Mouse (Mus musculus): Measurements from ENCODE around the gene Panx1. TPM values are rescaled to one million over a fixed set of nuclear protein-coding genes. Genes with fewer than 3 reads are reported as not detected.

The Panx1 gene
- 136 and 138 TPM in 2 replicates for polyA plus RNA-seq (2015; fragmentation: Nextera tagmentation; extraction: Ambion mirVana)

DNA sequence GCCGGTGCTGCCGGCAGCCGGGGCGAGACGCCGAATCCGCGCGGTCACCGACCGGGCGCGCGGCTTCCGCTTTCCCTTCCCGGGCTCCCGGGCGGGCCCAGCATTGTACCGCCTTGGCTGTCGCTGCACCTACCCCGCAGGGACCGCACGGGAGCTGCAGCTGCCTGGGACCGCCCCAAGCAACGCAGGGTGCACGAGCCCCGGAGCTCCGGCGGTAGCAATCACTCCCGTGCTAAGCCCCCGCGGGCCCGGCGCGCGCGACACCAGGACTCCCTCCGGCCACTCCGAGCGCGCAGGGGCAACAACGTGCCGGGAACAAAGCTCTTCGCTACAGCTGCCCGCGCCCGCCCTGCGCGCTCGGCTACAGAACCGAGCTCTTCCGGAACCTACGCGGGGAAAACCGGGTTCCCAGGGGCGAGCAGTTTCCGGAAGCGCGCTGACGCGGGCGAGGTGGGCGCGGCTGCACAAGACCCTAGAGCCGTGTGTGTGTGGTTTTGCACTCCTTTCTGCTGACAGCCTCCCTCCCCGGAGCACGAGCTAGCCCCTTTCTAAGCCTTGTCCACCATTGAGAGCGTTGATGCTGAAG, at the start of gene Panx1:
Gene Panx1 (minus strand): TSS at position 395 of the 586 bp plus-strand sequence.
- peak; percentile 95 for ATAC-seq
- WGBS = under 1% methylated on average over 67 of the region's 68 CpGs

DNA sequence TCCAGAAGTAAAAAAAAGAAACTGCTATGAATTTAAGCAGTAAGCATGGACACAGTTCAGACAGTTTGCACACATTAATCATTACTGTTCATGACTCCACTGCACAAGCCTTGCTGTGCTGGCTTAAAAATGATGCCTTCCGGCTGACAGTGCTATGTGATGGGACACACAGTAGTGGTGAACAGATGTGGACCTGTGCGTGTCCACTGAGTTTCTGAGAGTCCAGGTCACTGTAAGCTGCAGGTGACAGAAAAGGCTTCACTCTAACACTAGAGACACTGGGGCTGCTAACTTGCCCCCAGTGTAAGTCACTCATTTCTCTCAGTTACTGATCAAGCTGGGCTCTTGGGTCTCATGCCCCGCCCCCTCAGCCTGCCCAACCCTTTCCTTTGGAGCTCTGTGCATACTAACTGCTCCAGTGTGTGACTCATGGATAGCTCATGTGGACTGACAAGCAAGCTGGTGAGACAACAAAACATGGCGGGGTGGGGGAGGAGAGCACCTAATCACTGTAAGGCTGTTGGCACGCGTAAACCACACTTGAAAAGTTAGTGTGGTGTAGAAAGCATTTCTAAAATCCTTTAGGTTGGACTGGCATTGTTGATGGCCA, 23.5 kb upstream of the Panx1 start:
- Histone ChIP-seq H3K36me3 (ENCODE audit: control insufficient read depth, insufficient read depth) (no peaks in the 10 kb centered on the region), H3K4me2 (ENCODE audit: low read length) (no peak overlapping the region), H3K4me1 (replicated peaks; ENCODE audit: control insufficient read depth, insufficient read depth, low read length) (no peaks in the 10 kb centered on the region), H3K27ac (ENCODE audit: low read length) (no peak overlapping the region), H3K27me3 (replicated peaks; ENCODE audit: control insufficient read depth, insufficient read depth, low read length) (no peaks in the 10 kb centered on the region), H3K9ac (replicated peaks; ENCODE audit: low read depth, low read length) (no peak overlapping the region), H3K9me3 (ENCODE audit: control insufficient read depth, low read length) (no peaks in the 10 kb centered on the region), H3K4me3 (replicated peaks; ENCODE audit: low read length) (no peak overlapping the region)
- WGBS = 77% methylated on average over 6 of the region's 6 CpGs
- no peak for ATAC-seq

More for the DNA sequence above, at the start of gene Panx1:
- Histone ChIP-seq H3K9ac (replicated peaks; ENCODE audit: low read depth, low read length) (peak within 1 kb of the TSS; percentile 97), H3K9me3 (ENCODE audit: control insufficient read depth, low read length) (no peaks in the 10 kb centered on the region), H3K27ac (ENCODE audit: low read length) (peak within 1 kb of the TSS; percentile 95), H3K4me2 (ENCODE audit: low read length) (peak within 1 kb of the TSS; percentile 52), H3K36me3 (ENCODE audit: control insufficient read depth, insufficient read depth) (no peaks in the 10 kb centered on the region), H3K27me3 (replicated peaks; ENCODE audit: control insufficient read depth, insufficient read depth, low read length) (no peaks in the 10 kb centered on the region), H3K4me3 (replicated peaks; ENCODE audit: low read length) (peak within 1 kb of the TSS; percentile 90), H3K4me1 (replicated peaks; ENCODE audit: control insufficient read depth, insufficient read depth, low read length) (peaks cover 32% of the 10 kb centered on the region)

DNA sequence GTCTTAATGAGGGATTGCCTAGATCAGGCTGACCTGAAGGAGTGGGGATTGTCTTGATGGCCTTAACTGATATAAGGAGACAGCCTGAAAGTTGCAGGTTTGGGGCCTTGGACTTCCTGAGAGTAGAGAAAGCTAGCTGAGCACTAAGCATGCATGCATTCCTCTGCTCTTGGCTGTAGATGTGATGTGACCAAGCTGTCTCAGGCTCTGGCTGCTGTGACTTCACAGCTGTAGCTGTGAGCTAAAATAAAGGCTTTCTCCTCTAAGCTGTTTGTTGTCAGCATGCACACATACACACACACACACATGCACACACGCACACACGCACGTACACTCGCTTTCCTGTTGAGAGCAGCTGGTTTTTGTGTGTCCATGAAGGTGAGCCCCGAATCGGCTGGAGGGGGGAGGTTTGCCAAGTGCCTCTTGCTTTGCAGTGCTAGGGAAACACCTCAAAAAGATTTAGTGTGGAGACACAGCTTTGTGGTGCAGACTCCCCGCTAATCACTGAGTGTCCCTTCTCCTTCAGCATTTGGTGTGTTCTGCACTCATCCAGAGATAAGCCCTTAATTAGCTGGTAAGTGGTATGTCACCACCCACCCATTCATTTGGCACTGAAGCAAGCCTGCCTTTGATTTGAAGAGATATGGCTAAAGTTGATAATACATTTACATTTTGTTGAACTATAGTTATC, 22.9 kb upstream of the Panx1 start:
- Histone ChIP-seq H3K36me3 (ENCODE audit: control insufficient read depth, insufficient read depth) (no peaks in the 10 kb centered on the region), H3K4me2 (ENCODE audit: low read length) (no peak overlapping the region), H3K27me3 (replicated peaks; ENCODE audit: control insufficient read depth, insufficient read depth, low read length) (no peaks in the 10 kb centered on the region), H3K4me1 (replicated peaks; ENCODE audit: control insufficient read depth, insufficient read depth, low read length) (no peaks in the 10 kb centered on the region), H3K27ac (ENCODE audit: low read length) (no peak overlapping the region), H3K4me3 (replicated peaks; ENCODE audit: low read length) (no peak overlapping the region), H3K9ac (replicated peaks; ENCODE audit: low read depth, low read length) (no peak overlapping the region), H3K9me3 (ENCODE audit: control insufficient read depth, low read length) (no peaks in the 10 kb centered on the region)
- ATAC-seq = no peak
- WGBS = 67% methylated on average over 7 of the region's 7 CpGs

DNA sequence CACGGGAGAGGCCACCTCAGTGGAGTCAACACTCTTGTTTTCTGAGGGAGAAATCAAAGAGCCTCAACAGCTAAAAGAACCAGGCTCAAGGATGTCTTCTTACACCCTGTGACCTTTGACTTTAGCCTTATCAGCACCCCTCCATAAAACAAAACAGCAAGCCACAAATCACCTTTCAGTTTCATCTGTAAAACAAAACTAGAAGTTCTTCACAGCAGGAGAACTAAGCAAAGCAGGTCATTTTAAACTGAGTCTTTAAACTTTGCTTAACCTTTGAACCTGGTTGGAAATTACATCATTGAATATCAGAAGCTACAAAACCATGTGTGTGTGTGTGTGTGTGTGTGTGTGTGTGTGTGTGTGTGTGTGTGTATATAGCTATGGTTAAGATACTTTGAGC, 18.9 kb upstream of the Panx1 start:
- no peaks in the 10 kb centered on the region for H3K9me3 ChIP-seq (ENCODE audit: control insufficient read depth, low read length)
- H3K36me3 ChIP-seq (ENCODE audit: control insufficient read depth, insufficient read depth) = no peaks in the 10 kb centered on the region
- H3K27ac ChIP-seq (ENCODE audit: low read length) = no peak overlapping the region
- H3K27me3 ChIP-seq (replicated peaks; ENCODE audit: control insufficient read depth, insufficient read depth, low read length) = no peaks in the 10 kb centered on the region
- H3K4me2 ChIP-seq (ENCODE audit: low read length) = no peak overlapping the region
- 19% methylated on average over 1 of the region's 1 CpGs for WGBS
- ATAC-seq = no peak
- H3K4me1 ChIP-seq (replicated peaks; ENCODE audit: control insufficient read depth, insufficient read depth, low read length) = no peaks in the 10 kb centered on the region
- no peak overlapping the region for H3K4me3 ChIP-seq (replicated peaks; ENCODE audit: low read length)
- H3K9ac ChIP-seq (replicated peaks; ENCODE audit: low read depth, low read length) = no peak overlapping the region

DNA sequence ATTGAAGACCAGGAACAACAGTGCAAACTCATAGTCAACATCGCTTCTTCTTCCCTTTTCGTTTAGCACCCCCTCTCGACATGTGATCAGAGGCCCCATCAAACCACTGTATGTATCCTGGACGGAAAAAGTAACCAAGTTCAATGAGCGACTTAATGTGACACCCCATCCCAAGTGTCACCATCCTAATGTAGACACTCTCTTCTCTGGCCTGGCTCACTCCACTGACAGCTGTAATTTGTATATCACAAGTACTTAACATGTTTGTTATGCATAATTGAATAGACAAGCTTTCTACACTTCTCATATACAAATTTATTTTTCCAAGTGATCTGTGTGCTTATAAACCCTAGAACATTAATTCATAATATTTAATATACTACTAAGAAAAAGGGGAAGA, 15.6 kb upstream of the Panx1 start:
- Histone ChIP-seq H3K4me1 (replicated peaks; ENCODE audit: control insufficient read depth, insufficient read depth, low read length) (no peaks in the 10 kb centered on the region), H3K27ac (ENCODE audit: low read length) (no peak overlapping the region), H3K4me3 (replicated peaks; ENCODE audit: low read length) (no peak overlapping the region), H3K4me2 (ENCODE audit: low read length) (no peak overlapping the region), H3K9me3 (ENCODE audit: control insufficient read depth, low read length) (no peaks in the 10 kb centered on the region), H3K27me3 (replicated peaks; ENCODE audit: control insufficient read depth, insufficient read depth, low read length) (no peaks in the 10 kb centered on the region), H3K9ac (replicated peaks; ENCODE audit: low read depth, low read length) (no peak overlapping the region), H3K36me3 (ENCODE audit: control insufficient read depth, insufficient read depth) (no peaks in the 10 kb centered on the region)
- 93% methylated on average over 5 of the region's 5 CpGs for WGBS
- no peak for ATAC-seq

DNA sequence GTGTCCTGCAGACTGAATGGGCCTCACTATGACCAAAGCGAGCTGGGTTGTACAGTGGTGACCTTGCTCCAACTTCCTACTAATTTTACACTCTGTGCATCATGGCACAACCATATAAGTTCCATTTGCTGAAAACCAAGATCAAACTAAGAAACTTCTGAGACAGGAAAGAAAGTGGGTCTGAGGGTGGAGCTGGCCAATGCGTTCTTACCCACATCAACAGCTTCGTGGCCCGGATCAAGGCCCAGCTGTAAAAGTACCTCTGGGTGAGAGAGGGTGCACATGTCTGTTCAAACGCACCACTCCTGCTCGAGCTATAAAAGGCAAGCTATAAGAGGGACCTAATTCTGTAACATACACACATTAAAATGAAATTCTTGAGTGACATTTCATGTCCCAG, 14.7 kb upstream of the Panx1 start:
- no peak overlapping the region for H3K4me2 ChIP-seq (ENCODE audit: low read length)
- no peak for ATAC-seq
- H3K4me1 ChIP-seq (replicated peaks; ENCODE audit: control insufficient read depth, insufficient read depth, low read length) = no peaks in the 10 kb centered on the region
- H3K27me3 ChIP-seq (replicated peaks; ENCODE audit: control insufficient read depth, insufficient read depth, low read length) = no peaks in the 10 kb centered on the region
- no peaks in the 10 kb centered on the region for H3K9me3 ChIP-seq (ENCODE audit: control insufficient read depth, low read length)
- no peak overlapping the region for H3K9ac ChIP-seq (replicated peaks; ENCODE audit: low read depth, low read length)
- H3K4me3 ChIP-seq (replicated peaks; ENCODE audit: low read length) = no peak overlapping the region
- WGBS = 88% methylated on average over 6 of the region's 6 CpGs
- H3K27ac ChIP-seq (ENCODE audit: low read length) = no peak overlapping the region
- H3K36me3 ChIP-seq (ENCODE audit: control insufficient read depth, insufficient read depth) = no peaks in the 10 kb centered on the region

DNA sequence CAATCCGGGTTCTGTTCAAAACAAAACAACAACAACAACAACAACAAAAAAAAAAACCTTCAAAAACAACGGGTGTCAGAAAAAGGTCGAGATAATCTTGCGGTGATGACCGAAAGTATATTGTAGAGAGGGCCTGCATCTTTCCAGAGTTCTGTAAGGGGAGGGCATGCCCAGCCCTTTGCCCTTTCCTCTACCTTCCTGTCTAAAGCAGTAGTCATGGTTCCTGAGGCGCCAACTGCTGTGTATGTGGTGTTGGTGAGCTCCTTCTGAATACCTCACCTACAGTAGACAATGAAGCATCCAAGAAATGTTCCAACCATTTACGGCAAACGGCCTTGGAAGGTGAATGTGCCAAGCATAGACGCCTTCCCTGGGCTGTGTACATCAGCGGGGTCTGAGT, 462 bp upstream of the Panx1 start:
- H3K4me2 ChIP-seq (ENCODE audit: low read length) = peak overlapping the region; percentile 52
- H3K4me1 ChIP-seq (replicated peaks; ENCODE audit: control insufficient read depth, insufficient read depth, low read length) = peaks cover 32% of the 10 kb centered on the region
- no peaks in the 10 kb centered on the region for H3K27me3 ChIP-seq (replicated peaks; ENCODE audit: control insufficient read depth, insufficient read depth, low read length)
- H3K36me3 ChIP-seq (ENCODE audit: control insufficient read depth, insufficient read depth) = no peaks in the 10 kb centered on the region
- peak; percentile 23 for ATAC-seq
- no peaks in the 10 kb centered on the region for H3K9me3 ChIP-seq (ENCODE audit: control insufficient read depth, low read length)
- peak overlapping the region; percentile 90 for H3K4me3 ChIP-seq (replicated peaks; ENCODE audit: low read length)
- whole genome bisulfite sequencing = 36% methylated on average over 10 of the region's 10 CpGs
- peak overlapping the region; percentile 95 for H3K27ac ChIP-seq (ENCODE audit: low read length)
- peak overlapping the region; percentile 97 for H3K9ac ChIP-seq (replicated peaks; ENCODE audit: low read depth, low read length)

DNA sequence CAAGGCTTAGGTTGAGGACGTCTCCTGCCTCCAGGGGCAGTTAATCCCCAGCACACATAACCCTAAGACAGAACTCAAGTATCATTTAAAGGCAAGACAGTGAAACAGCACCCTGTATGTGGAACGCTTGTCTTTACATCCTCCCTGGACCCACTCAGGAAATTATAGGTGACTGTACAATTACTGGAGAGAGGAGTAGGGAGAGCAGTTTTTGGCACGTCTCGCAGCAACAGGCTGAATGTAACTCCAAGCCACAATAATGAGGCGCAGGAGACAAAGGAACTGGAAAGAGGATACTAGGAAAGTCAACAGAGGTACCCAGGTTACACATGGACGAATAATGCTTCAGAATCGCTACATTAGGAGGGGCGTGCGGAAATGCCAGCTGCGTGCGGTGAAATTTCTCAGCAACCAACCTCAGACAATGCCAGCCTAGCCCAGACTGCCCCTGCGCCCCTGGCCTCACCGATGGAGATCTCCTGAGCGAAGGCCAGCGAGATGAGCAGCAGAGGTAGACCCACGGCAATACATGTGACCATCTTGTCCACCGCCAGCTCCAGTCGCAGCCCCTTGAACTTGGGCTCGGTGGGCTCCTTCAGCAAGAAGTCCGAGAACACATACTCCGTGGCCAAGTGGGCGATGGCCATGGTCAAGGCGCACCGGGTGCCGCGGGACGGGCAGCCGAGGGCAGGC, 741 bp downstream of the Panx1 start:
- Histone ChIP-seq H3K9me3 (ENCODE audit: control insufficient read depth, low read length) (no peaks in the 10 kb centered on the region), H3K27me3 (replicated peaks; ENCODE audit: control insufficient read depth, insufficient read depth, low read length) (no peaks in the 10 kb centered on the region), H3K4me2 (ENCODE audit: low read length) (peak overlapping the region; percentile 52), H3K4me3 (replicated peaks; ENCODE audit: low read length) (peak overlapping the region; percentile 90), H3K9ac (replicated peaks; ENCODE audit: low read depth, low read length) (peak overlapping the region; percentile 97), H3K4me1 (replicated peaks; ENCODE audit: control insufficient read depth, insufficient read depth, low read length) (peaks cover 32% of the 10 kb centered on the region), H3K36me3 (ENCODE audit: control insufficient read depth, insufficient read depth) (no peaks in the 10 kb centered on the region), H3K27ac (ENCODE audit: low read length) (peak overlapping the region; percentile 95)
- ATAC-seq = peak; percentile 22
- under 1% methylated on average over 28 of the region's 28 CpGs for WGBS

DNA sequence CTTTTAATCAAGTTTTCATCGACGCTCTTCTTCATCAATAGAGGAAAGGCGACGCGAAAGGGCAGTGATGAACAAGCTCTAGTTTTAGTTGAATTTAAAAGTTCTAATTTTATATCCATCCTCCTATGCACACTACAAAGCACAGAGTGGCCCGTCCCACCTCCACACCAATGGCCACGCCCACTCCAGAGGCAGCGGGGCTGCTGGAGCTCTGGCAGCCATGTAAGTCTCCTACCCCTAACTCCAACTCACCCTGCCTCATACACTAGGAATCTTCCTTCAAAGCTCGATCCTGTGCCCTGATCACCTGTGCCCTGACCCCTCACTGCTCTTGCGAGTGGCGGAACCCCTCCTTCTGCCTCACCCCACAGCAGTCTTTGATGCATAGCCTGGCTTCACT, 3.7 kb downstream of the Panx1 start:
- Histone ChIP-seq H3K4me1 (replicated peaks; ENCODE audit: control insufficient read depth, insufficient read depth, low read length) (peaks cover 36% of the 10 kb centered on the region), H3K4me2 (ENCODE audit: low read length) (no peak overlapping the region), H3K27me3 (replicated peaks; ENCODE audit: control insufficient read depth, insufficient read depth, low read length) (no peaks in the 10 kb centered on the region), H3K4me3 (replicated peaks; ENCODE audit: low read length) (no peak overlapping the region), H3K9ac (replicated peaks; ENCODE audit: low read depth, low read length) (no peak overlapping the region), H3K36me3 (ENCODE audit: control insufficient read depth, insufficient read depth) (no peaks in the 10 kb centered on the region), H3K27ac (ENCODE audit: low read length) (no peak overlapping the region), H3K9me3 (ENCODE audit: control insufficient read depth, low read length) (no peaks in the 10 kb centered on the region)
- 93% methylated on average over 11 of the region's 11 CpGs for WGBS
- ATAC-seq = no peak

Measured in forebrain, embryonic 16.5 days (tissue).